Mouse (Mus musculus): ENCODE results near the gene Plekhg5. TPM values are rescaled to one million over a fixed set of nuclear protein-coding genes. Genes with fewer than 3 reads are reported as not detected.

The Plekhg5 gene
- total and polyA plus RNA-seq, 3 experiments: 0.05 to 2.1 (median 1.1) TPM

- Histone ChIP-seq H3K4me1 (ENCODE audit: control insufficient read depth in 1 of 2, insufficient read depth in 2 of 2) (peaks cover 13 to 39% of the 10 kb centered on the region in 2 experiments), H3K4me3 (replicated peaks in 1 of 3; ENCODE audit: low read depth in 2 of 3, low read length in 2 of 3, poor library complexity in 1 of 3) (peak within 1 kb of the TSS in 1 of 3 experiments; percentile 28), H3K9ac (ENCODE audit: insufficient read depth, low read depth) (peak within 1 kb of the TSS; percentile 35), H3K79me2 (replicated peaks; ENCODE audit: control insufficient read depth, extremely low read depth, insufficient read depth, poor library complexity, severe bottlenecking) (no peaks in the 10 kb centered on the region), H3K27ac (ENCODE audit: insufficient read depth, low read depth) (no peak within 1 kb of the TSS), H3K9me3 (replicated peaks; ENCODE audit: low read length) (peaks cover 8% of the 10 kb centered on the region), H3K27me3 (replicated peaks) (peaks cover 90% of the 10 kb centered on the region), H3K4me2 (ENCODE audit: insufficient read depth, low read depth, poor library complexity, severe bottlenecking) (peak within 1 kb of the TSS; percentile 48), H3K36me3 (replicated peaks in 1 of 2; ENCODE audit: control insufficient read depth in 1 of 2, insufficient read depth in 1 of 2, low read length in 1 of 2) (no peaks in the 10 kb centered on the region)
- DNase-seq (ENCODE audit: extremely low read depth): no peak
- TF ChIP-seq UBTF (IDR thresholded peaks at IDR 0.05; ENCODE audit: low read depth, low read length): 0 out of 2 replicates have a peak, but pooled peaks have one; percentile 66
- no peak for TF ChIP-seq BHLHE40 (IDR thresholded peaks at IDR 0.05; ENCODE audit: low read depth, low read length)
- TF ChIP-seq GABPA (IDR thresholded peaks at IDR 0.05; ENCODE audit: insufficient replicate concordance, low read depth, low read length): no peak
- in situ Hi-C loops (cut with MboI; ENCODE audit: low pct_ligation_motif_present, low pct_unique_long_range_greater_than_20kb, low sequenced_read_pairs) (no loop called here), dilution Hi-C loops (cut with MboI; ENCODE audit: extremely low pct_ligation_motif_present, extremely low pct_unique_long_range_greater_than_20kb, low sequenced_read_pairs) (no loop called here)
These were observed 43.8 kb downstream of the Plekhg5 start, which contains the start of gene Tnfrsf25 for GRCm38 (mm10) chr4:152115921-152116612. Tnfrsf25 (plus strand) TSS chr4:152115934.

DNA sequence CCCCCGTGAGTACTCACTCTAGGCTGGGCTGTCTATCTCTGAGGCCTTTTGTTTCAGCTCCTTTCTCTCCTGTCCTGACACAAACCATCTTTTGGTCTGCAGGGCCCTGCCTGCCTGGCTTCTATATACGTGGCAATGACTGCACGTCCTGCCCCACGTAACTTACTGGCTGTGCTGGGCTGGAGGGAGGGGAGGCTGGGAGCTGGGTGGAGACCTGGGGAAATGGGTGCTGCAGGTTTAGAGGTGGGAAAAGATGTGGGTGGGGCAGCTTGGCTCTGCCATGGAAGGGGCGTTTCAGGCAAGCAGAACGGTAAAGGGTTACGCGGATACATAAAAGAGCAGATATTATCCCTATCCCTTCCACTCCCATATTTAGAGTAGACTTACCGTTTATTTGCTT lies 45.2 kb downstream of the Plekhg5 start:
- dilution Hi-C loops (cut with MboI; ENCODE audit: extremely low pct_ligation_motif_present, extremely low pct_unique_long_range_greater_than_20kb, low sequenced_read_pairs) (no loop called here), in situ Hi-C loops (cut with MboI; ENCODE audit: low pct_ligation_motif_present, low pct_unique_long_range_greater_than_20kb, low sequenced_read_pairs) (no loop called here)
- Histone ChIP-seq H3K79me2 (replicated peaks; ENCODE audit: control insufficient read depth, extremely low read depth, insufficient read depth, poor library complexity, severe bottlenecking) (no peaks in the 10 kb centered on the region), H3K9ac (ENCODE audit: insufficient read depth, low read depth) (no peak overlapping the region), H3K4me2 (ENCODE audit: insufficient read depth, low read depth, poor library complexity, severe bottlenecking) (no peak overlapping the region), H3K9me3 (replicated peaks; ENCODE audit: low read length) (peaks cover 8% of the 10 kb centered on the region), H3K4me1 (ENCODE audit: control insufficient read depth in 1 of 2, insufficient read depth in 2 of 2) (peaks cover 16 to 38% of the 10 kb centered on the region in 2 experiments), H3K27me3 (replicated peaks) (peaks cover 90% of the 10 kb centered on the region), H3K27ac (ENCODE audit: insufficient read depth, low read depth) (no peak overlapping the region), H3K36me3 (replicated peaks in 1 of 2; ENCODE audit: control insufficient read depth in 1 of 2, insufficient read depth in 1 of 2, low read length in 1 of 2) (no peaks in the 10 kb centered on the region), H3K4me3 (replicated peaks in 1 of 3; ENCODE audit: low read depth in 2 of 3, low read length in 2 of 3, poor library complexity in 1 of 3) (no peak overlapping the region)
- TF ChIP-seq UBTF (IDR thresholded peaks at IDR 0.05; ENCODE audit: low read depth, low read length): no peak
- no peak for TF ChIP-seq IRF4 (IDR thresholded peaks at IDR 0.05; ENCODE audit: low read depth, low read length)
- no peak for TF ChIP-seq POLR2A (IDR thresholded peaks at IDR 0.05; ENCODE audit: low read depth, low read length)
- TF ChIP-seq TBP (conservative IDR thresholded peaks at IDR 0.05; ENCODE audit: low read depth, low read length): no peak
- TF ChIP-seq ELF1 (IDR thresholded peaks at IDR 0.05; ENCODE audit: low read depth, low read length): no peak
- no peak for TF ChIP-seq ZNF384 (IDR thresholded peaks at IDR 0.05; ENCODE audit: low read depth, low read length)
- TF ChIP-seq CHD1 (IDR thresholded peaks at IDR 0.05; ENCODE audit: low read depth, low read length): no peak
- no peak for TF ChIP-seq MAFK (IDR thresholded peaks at IDR 0.05; ENCODE audit: insufficient replicate concordance, low read length)
- TF ChIP-seq JUN (IDR thresholded peaks at IDR 0.05; ENCODE audit: insufficient read depth, low read depth, low read length): no peak
- no peak for TF ChIP-seq SMC3 (IDR thresholded peaks at IDR 0.05; ENCODE audit: low read depth, low read length)
- TF ChIP-seq NELFE (IDR thresholded peaks at IDR 0.05; ENCODE audit: low read depth, low read length): no peak
- TF ChIP-seq USF1 (IDR thresholded peaks at IDR 0.05; ENCODE audit: low read depth, low read length): no peak
- no peak for DNase-seq (ENCODE audit: extremely low read depth)
